In genomic region chr7:120192816-120193215, GRCm38 (mm10) we compare ENCODE assay signal across 30 mouse cellular contexts. TPM values are rescaled to one million over a fixed set of nuclear protein-coding genes. Genes with fewer than 3 reads are reported as not detected.
DNase-seq lines count a peak whose midpoint lies in the region; ATAC-seq and TF ChIP-seq lines count a peak whose summit lies in the region.
"Had no signal": no experiment of that assay in that cellular context is flagged by ENCODE, and none has a peak within 500 bp of the region (broad histone marks: within the 10 kb centered on the region; RNA-seq: fewer than 3 reads in every experiment).

No protein-coding gene starts in this region.

- H3K4me3 ChIP-seq in layer of hippocampus, adult 2 months, result no peak overlapping the region
- H3K4me3 ChIP-seq in midbrain, embryonic 14.5 days (replicated peaks; ENCODE audit: low read depth, low read length), result no peak overlapping the region
- H3K4me3 ChIP-seq: forebrain, embryonic 10.5 days; forebrain, embryonic 13.5 days; gastrocnemius, adult 2 months; heart, embryonic 12.5 days; heart, embryonic 15.5 days; hindbrain, embryonic 10.5 days; hindbrain, embryonic 15.5 days had no signal

- no peaks in the 10 kb centered on the region for H3K27me3 ChIP-seq in midbrain, embryonic 14.5 days (ENCODE audit: control insufficient read depth, insufficient read depth, low read length)
- H3K27me3 ChIP-seq: heart, embryonic 12.5 days; heart, embryonic 15.5 days; hindbrain, embryonic 15.5 days; Patski had no signal

- no peak for TF ChIP-seq CTCF in layer of hippocampus, adult 2 months (conservative IDR thresholded peaks at IDR 0.05)

- 83% methylated on average over 6 of the region's 6 CpGs for WGBS in midbrain, embryonic 14.5 days

- no peaks in the 10 kb centered on the region for H3K4me1 ChIP-seq in midbrain, embryonic 14.5 days (ENCODE audit: control insufficient read depth, insufficient read depth, low read length)
- H3K4me1 ChIP-seq: forebrain, embryonic 10.5 days; forebrain, embryonic 13.5 days had no signal

- peak overlapping the region; percentile 24; the same call in 1 of the 2 replicates for H3K27ac ChIP-seq in layer of hippocampus, adult 2 months
- no peak overlapping the region for H3K27ac ChIP-seq in midbrain, embryonic 14.5 days (replicated peaks; ENCODE audit: low read depth, low read length)
- H3K27ac ChIP-seq: forebrain, embryonic 10.5 days; forebrain, embryonic 13.5 days; gastrocnemius, adult 2 months; heart, embryonic 15.5 days; hindbrain, embryonic 10.5 days; hindbrain, embryonic 15.5 days had no signal

- H3K4me2 ChIP-seq in midbrain, embryonic 14.5 days (ENCODE audit: low read length), result no peak overlapping the region
- H3K4me2 ChIP-seq: forebrain, embryonic 13.5 days; heart, embryonic 12.5 days; heart, embryonic 15.5 days; hindbrain, embryonic 15.5 days had no signal

- peak; percentile 62 for DNase-seq in adrenal gland, adult 2 months
- DNase-seq in adrenal gland, postnatal 4 days (ENCODE audit: low spot score in 2 of 2), result no peak
- DNase-seq in layer of hippocampus, adult 2 months (ENCODE audit: low spot score in 2 of 2), result no peak
- no peak for DNase-seq in layer of hippocampus, adult 18-20 months (ENCODE audit: low spot score in 2 of 2)
- peak; percentile 12 for DNase-seq in adrenal gland, postnatal 10 days
- DNase-seq in adrenal gland, postnatal 36 days, result peak; percentile 40 to 54
- no peak for DNase-seq in frontal cortex, postnatal 36 days (ENCODE audit: low spot score in 2 of 2)
- DNase-seq in midbrain, embryonic 14.5 days, result no peak
- DNase-seq: embryo, embryonic 11 days; gastrocnemius, adult 2 months; gastrocnemius, postnatal 14 days; heart, adult 18-20 months; heart, postnatal 10 days; heart, postnatal 36 days had no signal

- no peak for ATAC-seq in midbrain, embryonic 14.5 days (ENCODE audit: low FRiP score, low TSS enrichment)
- ATAC-seq: forebrain, embryonic 13.5 days; forebrain, embryonic 16.5 days; intestine, postnatal 0 days; Patski had no signal

- no peak overlapping the region for H3K9ac ChIP-seq in midbrain, embryonic 14.5 days (replicated peaks; ENCODE audit: low read length)
- H3K9ac ChIP-seq: forebrain, embryonic 13.5 days; heart, embryonic 12.5 days; heart, embryonic 15.5 days; hindbrain, embryonic 15.5 days had no signal

- H3K36me3 ChIP-seq in midbrain, embryonic 14.5 days (ENCODE audit: control insufficient read depth, insufficient read depth, low read length), result no peaks in the 10 kb centered on the region
- H3K36me3 ChIP-seq: forebrain, embryonic 10.5 days; heart, embryonic 12.5 days; heart, embryonic 15.5 days; hindbrain, embryonic 10.5 days; hindbrain, embryonic 15.5 days had no signal

- H3K9me3 ChIP-seq in midbrain, embryonic 14.5 days (ENCODE audit: control insufficient read depth, low read length), result no peaks in the 10 kb centered on the region
- H3K9me3 ChIP-seq: forebrain, embryonic 10.5 days; forebrain, embryonic 13.5 days; heart, embryonic 12.5 days; heart, embryonic 15.5 days; hindbrain, embryonic 10.5 days; hindbrain, embryonic 15.5 days had no signal

RNA-seq across cellular contexts. Expression of gene Crym, which starts 9.1 kb away (rescaled TPM):
- total RNA-seq in adrenal gland, adult 2 months (2021), result 10 to 100 TPM in 1 of 2 experiments, under 1 TPM in 1; 0.81 to 11.0 TPM
- 0.71 and 6.7 TPM in 2 replicates for polyA plus RNA-seq in adrenal gland, adult 2 months (2012; rRNA removed)
- total RNA-seq in adrenal gland, postnatal 4 days (2021), result 1 to 10 TPM; 3.6 to 4.5 TPM
- total RNA-seq in layer of hippocampus, adult 2 months (2021), result 100 to 1,000 TPM; 235 to 270 TPM
- 100 to 1,000 TPM; 255 to 271 TPM for total RNA-seq in layer of hippocampus, adult 18-20 months (2021)
- 1 to 10 TPM; 1.5 to 2.7 TPM for total RNA-seq in adrenal gland, postnatal 10 days (2021)
- 10 to 100 TPM in 1 of 2 experiments, 1 to 10 TPM in 1; 2.6 to 21.3 TPM for total RNA-seq in adrenal gland, postnatal 36 days (2021)
- polyA plus RNA-seq in midbrain, embryonic 14.5 days (2014; fragmentation: Nextera tagmentation; extraction: Ambion mirVana), result 28.6 and 30.3 TPM in 2 replicates
- polyA plus RNA-seq: Patski had no signal

RNA-seq across cellular contexts. Expression of gene Abca14, which starts 10.9 kb away (rescaled TPM):
- not detected for total RNA-seq in adrenal gland, adult 2 months (2021)
- not detected in 2 replicates for polyA plus RNA-seq in adrenal gland, adult 2 months (2012; rRNA removed)
- under 1 TPM in 1 of 2 experiments, not detected in 1; 0.25 TPM for total RNA-seq in adrenal gland, postnatal 4 days (2021)
- not detected for total RNA-seq in layer of hippocampus, adult 2 months (2021)
- not detected for total RNA-seq in layer of hippocampus, adult 18-20 months (2021)
- not detected for total RNA-seq in adrenal gland, postnatal 10 days (2021)
- not detected for total RNA-seq in adrenal gland, postnatal 36 days (2021)
- polyA plus RNA-seq in midbrain, embryonic 14.5 days (2014; fragmentation: Nextera tagmentation; extraction: Ambion mirVana), result not detected in 2 replicates
- total RNA-seq: gastrocnemius, adult 2 months; gastrocnemius, postnatal 14 days; heart, adult 18-20 months; heart, postnatal 10 days; heart, postnatal 36 days had no signal
- polyA plus RNA-seq: cortical plate, adult 2 months; embryonic facial prominence, embryonic 11.5 days; embryonic facial prominence, embryonic 14.5 days; forebrain, embryonic 10.5 days; forebrain, embryonic 13.5 days; forebrain, embryonic 16.5 days; gonadal fat pad, adult 2 months; heart, embryonic 12.5 days; heart, embryonic 15.5 days; hindbrain, embryonic 10.5 days; hindbrain, embryonic 15.5 days; Patski had no signal

RNA-seq across cellular contexts. Expression of gene Anks4b, which starts 19.2 kb away (rescaled TPM):
- under 1 TPM; 0.40 to 0.48 TPM for total RNA-seq in adrenal gland, adult 2 months (2021)
- polyA plus RNA-seq in adrenal gland, adult 2 months (2012; rRNA removed), result not detected in 2 replicates
- 1 to 10 TPM; 1.6 to 2.4 TPM for total RNA-seq in adrenal gland, postnatal 4 days (2021)
- total RNA-seq in layer of hippocampus, adult 2 months (2021), result under 1 TPM; 0.31 to 0.32 TPM
- under 1 TPM; 0.30 to 0.32 TPM for total RNA-seq in layer of hippocampus, adult 18-20 months (2021)
- 1 to 10 TPM; 1.1 to 2.5 TPM for total RNA-seq in adrenal gland, postnatal 10 days (2021)
- under 1 TPM; 0.16 to 0.63 TPM for total RNA-seq in adrenal gland, postnatal 36 days (2021)
- polyA plus RNA-seq in midbrain, embryonic 14.5 days (2014; fragmentation: Nextera tagmentation; extraction: Ambion mirVana), result not detected in 2 replicates
- polyA plus RNA-seq: brain, embryonic 14.5 days; embryonic facial prominence, embryonic 11.5 days; embryonic facial prominence, embryonic 14.5 days; forebrain, embryonic 13.5 days; forebrain, embryonic 16.5 days; heart, embryonic 15.5 days; hindbrain, embryonic 15.5 days; Patski had no signal

RNA-seq across cellular contexts. Expression of gene Zp2, which starts 47.7 kb away (rescaled TPM):
- not detected for total RNA-seq in adrenal gland, adult 2 months (2021)
- not detected in 2 replicates for polyA plus RNA-seq in adrenal gland, adult 2 months (2012; rRNA removed)
- under 1 TPM in 1 of 2 experiments, not detected in 1; 0.22 TPM for total RNA-seq in adrenal gland, postnatal 4 days (2021)
- total RNA-seq in layer of hippocampus, adult 2 months (2021), result under 1 TPM; 0.20 to 0.37 TPM
- total RNA-seq in layer of hippocampus, adult 18-20 months (2021), result under 1 TPM in 1 of 2 experiments, not detected in 1; 0.13 TPM
- under 1 TPM in 1 of 2 experiments, not detected in 1; 0.33 TPM for total RNA-seq in adrenal gland, postnatal 10 days (2021)
- not detected for total RNA-seq in adrenal gland, postnatal 36 days (2021)
- polyA plus RNA-seq in midbrain, embryonic 14.5 days (2014; fragmentation: Nextera tagmentation; extraction: Ambion mirVana), result not detected in 2 replicates
- total RNA-seq: ES-E14 had no signal
- polyA plus RNA-seq: brain, embryonic 14.5 days; embryonic facial prominence, embryonic 11.5 days; forebrain, embryonic 10.5 days; forebrain, embryonic 13.5 days; forebrain, embryonic 16.5 days; gonadal fat pad, adult 2 months; heart, embryonic 12.5 days; hindbrain, embryonic 10.5 days; hindbrain, embryonic 15.5 days; intestine, embryonic 14.5 days; Patski had no signal

Comparison
In these comparisons a context has a peak if more than half of its experiments do, and no peak if none do; other contexts are left out.
1. DNase-seq: peak in adrenal gland, adult 2 months (single experiment), adrenal gland, postnatal 10 days (single experiment) and adrenal gland, postnatal 36 days (2 of 2); none in adrenal gland, postnatal 4 days (0 of 2), layer of hippocampus, adult 2 months (0 of 2), layer of hippocampus, adult 18-20 months (0 of 2), frontal cortex, postnatal 36 days (0 of 2) and midbrain, embryonic 14.5 days (single experiment).
2. RNA of gene Crym, which starts 9.1 kb away (total RNA-seq): 255 to 271 TPM in layer of hippocampus, adult 18-20 months and 235 to 270 TPM in layer of hippocampus, adult 2 months; 2.6 to 21.3 TPM in adrenal gland, postnatal 36 days, 0.81 to 11.0 TPM in adrenal gland, adult 2 months, 3.6 to 4.5 TPM in adrenal gland, postnatal 4 days and 1.5 to 2.7 TPM in adrenal gland, postnatal 10 days; every median in the first group is over 10 times any median in the second.